Mouse (Mus musculus): Measurements from ENCODE around the gene Lrfn2.

- TF ChIP-seq GATA1 (IDR thresholded peaks at IDR 0.05; ENCODE audit: low read depth, low read length) (no peak), CTCF (IDR thresholded peaks at IDR 0.05 in 2 of 3, conservative IDR thresholded peaks at IDR 0.05 in 1 of 3; ENCODE audit: control insufficient read depth in 1 of 3, insufficient read depth in 1 of 3, low read depth in 2 of 3, low read length in 3 of 3, poor library complexity in 1 of 3, severe bottlenecking in 1 of 3) (no peak), POLR2A (IDR thresholded peaks at IDR 0.05; ENCODE audit: control insufficient read depth in 1 of 2, insufficient read depth in 1 of 2, low read depth in 1 of 2, low read length in 2 of 2, poor library complexity in 1 of 2) (no peak), JUND (IDR thresholded peaks at IDR 0.05; ENCODE audit: low read depth, low read length) (no peak), EP300 (IDR thresholded peaks at IDR 0.05; ENCODE audit: low read depth in 1 of 2, low read length in 2 of 2) (no peak), ZMIZ1 (IDR thresholded peaks at IDR 0.05; ENCODE audit: low read depth, low read length) (no peak), NELFE (IDR thresholded peaks at IDR 0.05; ENCODE audit: low read depth, low read length) (no peak), E2F4 (IDR thresholded peaks at IDR 0.05; ENCODE audit: borderline replicate concordance, low read depth, low read length) (no peak), UBTF (IDR thresholded peaks at IDR 0.05; ENCODE audit: borderline replicate concordance, insufficient read depth, low read depth, low read length) (no peak), USF2 (IDR thresholded peaks at IDR 0.05; ENCODE audit: borderline replicate concordance in 1 of 2, insufficient read depth in 1 of 2, low read depth in 1 of 2, low read length in 2 of 2) (no peak)
Measured at GRCm38 (mm10) chr17:48887472-48888385, 44.5 kb upstream of the Lrfn2 start.
